Mouse (Mus musculus): ENCODE measurements around the gene Agbl4. TPM values are rescaled to one million over a fixed set of nuclear protein-coding genes. Genes with fewer than 3 reads are reported as not detected.

Agbl4 gene
- total RNA-seq, 2 experiments from 2014 or later, result not detected

- no peak for ATAC-seq (ENCODE audit: poor library complexity, severe bottlenecking)
Measured at GRCm38 (mm10) chr4:111378071-111378470, 980.6 kb downstream of the Agbl4 start.

GRCm38 (mm10) chr4:111383101-111383500, 985.6 kb downstream of the Agbl4 start:
- no peak for ATAC-seq (ENCODE audit: poor library complexity, severe bottlenecking)

- no peak for ATAC-seq (ENCODE audit: poor library complexity, severe bottlenecking)
Measured at GRCm38 (mm10) chr4:111390736-111391135, 993.3 kb downstream of the Agbl4 start.

- ATAC-seq (ENCODE audit: poor library complexity, severe bottlenecking), result no peak
Measured at GRCm38 (mm10) chr4:111399784-111400183, 1002.3 kb downstream of the Agbl4 start.

DNA sequence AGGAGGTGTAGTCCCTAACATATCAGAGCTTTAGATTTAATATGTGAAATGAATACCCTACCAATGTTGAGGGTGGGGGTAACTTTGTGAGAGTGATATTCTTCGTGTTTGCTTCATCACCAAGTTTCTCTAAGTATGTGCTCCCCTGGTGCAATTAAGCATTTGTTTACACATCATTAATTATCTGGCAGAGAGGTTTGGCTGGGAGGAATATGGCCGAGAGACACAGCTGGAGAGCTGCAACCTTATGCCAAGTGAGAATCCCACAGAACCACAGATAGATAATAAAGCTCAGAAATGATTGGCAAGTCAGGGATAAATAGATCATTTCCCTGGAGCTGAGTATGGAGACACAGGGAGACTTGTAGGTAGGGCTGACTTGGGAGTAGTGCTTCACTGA, 1003.2 kb downstream of the Agbl4 start:
- no peak for ATAC-seq (ENCODE audit: poor library complexity, severe bottlenecking)

DNA sequence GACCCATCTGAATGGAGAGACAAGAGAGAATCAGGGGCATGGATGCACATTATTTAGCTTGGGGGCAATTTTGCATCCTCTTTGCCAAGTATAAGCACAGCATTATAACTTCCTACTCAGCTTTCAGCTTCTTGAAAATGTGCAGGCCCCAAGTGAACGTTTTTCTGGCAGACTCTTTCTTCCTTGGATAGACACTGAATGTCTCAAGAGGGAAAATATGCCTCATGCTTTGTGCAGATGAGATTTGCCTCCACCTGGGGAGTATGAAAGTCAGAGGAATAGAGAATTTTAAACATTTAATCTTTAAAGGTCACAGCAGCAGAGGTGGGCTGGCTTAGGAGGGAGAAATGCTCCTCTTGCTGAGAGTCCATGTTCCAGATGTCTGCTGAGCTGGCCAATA, 1005.8 kb downstream of the Agbl4 start:
- no peak for ATAC-seq (ENCODE audit: poor library complexity, severe bottlenecking)

DNA sequence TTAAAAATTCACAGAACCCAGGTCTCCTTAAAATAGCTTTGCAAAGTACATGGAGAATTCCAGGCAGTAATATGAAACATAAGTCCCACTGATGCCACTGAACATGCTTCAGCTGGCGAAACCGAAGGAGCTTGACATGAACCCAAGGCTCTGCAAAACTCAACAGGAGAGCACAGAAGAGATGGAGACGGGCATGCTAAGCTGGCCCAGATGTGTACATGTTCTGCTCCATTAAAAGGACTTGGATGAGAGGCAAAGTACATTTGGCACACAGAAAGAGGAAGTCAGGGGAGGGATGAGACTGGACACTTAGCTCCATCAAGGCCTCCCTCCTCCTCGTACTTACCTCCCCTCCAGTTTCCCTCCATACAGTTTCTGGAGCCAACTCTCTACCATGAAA, 1013.3 kb downstream of the Agbl4 start:
- no peak for ATAC-seq (ENCODE audit: poor library complexity, severe bottlenecking)

DNA sequence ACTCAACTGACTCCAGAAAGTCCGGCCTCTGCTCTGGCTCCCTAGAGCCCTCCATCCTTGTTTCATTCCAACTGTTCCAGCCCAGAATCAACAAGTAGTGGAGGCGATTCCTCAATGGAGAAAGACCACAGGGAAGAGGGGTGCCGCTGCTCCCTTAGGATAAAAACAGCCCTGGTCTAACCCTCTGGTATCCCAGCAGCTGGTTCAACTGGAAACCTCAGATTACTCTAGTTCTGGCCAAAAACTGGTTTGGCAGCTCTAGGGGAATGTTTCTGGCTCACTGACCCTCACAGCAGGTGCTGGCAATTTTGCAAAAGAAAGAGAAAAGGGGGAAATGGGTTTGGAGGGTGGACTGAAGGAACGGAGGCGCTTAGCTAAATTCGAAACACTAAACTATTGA, 1016.9 kb downstream of the Agbl4 start:
- no peak for ATAC-seq (ENCODE audit: poor library complexity, severe bottlenecking)

DNA sequence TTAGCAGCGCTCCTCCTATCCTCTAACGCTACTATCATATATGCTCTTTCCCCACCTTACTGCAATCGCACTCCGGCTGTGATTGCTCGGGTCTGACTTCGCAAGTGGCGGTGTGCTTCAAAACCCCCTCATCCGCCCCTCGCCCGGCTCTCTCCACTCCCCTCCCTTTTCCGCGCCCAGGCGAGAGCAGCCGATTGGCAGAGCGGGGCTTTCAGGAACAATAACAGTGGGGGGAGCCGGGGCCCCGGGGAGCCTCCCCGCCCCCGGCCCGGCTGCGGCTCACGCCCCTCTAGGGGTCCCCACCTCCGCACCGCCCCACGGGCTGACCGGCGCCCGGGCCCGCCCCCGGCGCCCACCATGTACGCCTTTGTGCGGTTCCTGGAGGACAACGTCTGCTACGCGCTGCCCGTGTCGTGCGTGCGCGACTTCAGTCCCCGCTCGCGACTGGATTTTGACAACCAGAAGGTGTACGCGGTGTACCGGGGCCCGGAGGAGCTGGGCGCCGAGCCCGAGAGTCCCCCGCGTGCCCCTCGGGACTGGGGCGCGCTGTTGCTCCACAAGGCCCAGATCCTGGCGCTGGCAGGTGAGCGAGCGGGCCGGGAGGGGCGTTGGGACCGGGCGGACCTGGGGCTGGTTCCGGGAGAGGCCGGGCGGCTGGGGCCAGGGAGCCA, 1017.5 kb downstream of the Agbl4 start, which contains the start of gene Bend5:
TSS of gene Bend5 (plus strand) at position 189 of the 671 bp plus-strand sequence.
- ATAC-seq (ENCODE audit: poor library complexity, severe bottlenecking), result peak; percentile 43; the same call in 1 of the 2 replicates

GRCm38 (mm10) chr4:111416126-111416525, 1018.7 kb downstream of the Agbl4 start:
- ATAC-seq (ENCODE audit: poor library complexity, severe bottlenecking), result no peak

DNA sequence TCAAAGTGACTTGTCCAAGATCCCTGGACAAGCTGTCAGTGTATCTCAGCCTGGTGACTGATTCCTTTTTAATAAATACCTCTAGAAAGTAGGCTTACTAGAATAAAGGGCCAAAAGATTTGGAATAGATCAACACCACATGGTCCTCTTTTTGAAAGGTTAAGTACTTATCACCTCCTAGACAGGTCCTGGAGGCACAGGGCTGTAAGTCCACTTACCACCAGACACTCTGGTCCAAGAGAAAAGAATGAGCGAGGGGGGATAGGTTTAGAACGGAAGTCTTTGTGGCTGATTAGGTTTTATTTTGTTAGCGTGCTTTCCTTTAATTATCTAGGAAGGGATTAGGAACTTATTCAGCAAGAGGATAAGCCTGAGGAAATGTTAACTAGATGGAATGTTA, 1019.1 kb downstream of the Agbl4 start:
- no peak for ATAC-seq (ENCODE audit: poor library complexity, severe bottlenecking)

GRCm38 (mm10) chr4:111417716-111418115, 1020.3 kb downstream of the Agbl4 start:
- no peak for ATAC-seq (ENCODE audit: poor library complexity, severe bottlenecking)

DNA sequence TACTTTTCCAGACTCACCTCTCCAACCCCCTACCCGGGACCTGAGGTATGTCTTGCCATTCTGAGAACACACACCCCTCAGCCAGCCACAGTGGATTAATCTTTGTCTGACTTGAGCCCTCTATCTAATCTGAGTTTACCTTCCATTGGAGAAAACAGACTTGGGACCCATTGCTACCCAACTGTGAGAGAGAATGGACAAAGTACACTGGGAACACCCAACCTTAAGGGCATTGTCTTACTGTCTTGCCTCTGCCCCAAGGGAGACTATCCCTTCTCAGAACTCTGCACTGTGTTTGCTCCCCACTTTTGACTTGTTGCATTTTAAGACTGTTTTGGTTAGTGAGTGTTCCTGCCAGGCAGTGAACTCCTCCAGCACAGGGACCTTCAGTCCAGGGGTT, 1022.0 kb downstream of the Agbl4 start:
- ATAC-seq (ENCODE audit: poor library complexity, severe bottlenecking), result no peak

DNA sequence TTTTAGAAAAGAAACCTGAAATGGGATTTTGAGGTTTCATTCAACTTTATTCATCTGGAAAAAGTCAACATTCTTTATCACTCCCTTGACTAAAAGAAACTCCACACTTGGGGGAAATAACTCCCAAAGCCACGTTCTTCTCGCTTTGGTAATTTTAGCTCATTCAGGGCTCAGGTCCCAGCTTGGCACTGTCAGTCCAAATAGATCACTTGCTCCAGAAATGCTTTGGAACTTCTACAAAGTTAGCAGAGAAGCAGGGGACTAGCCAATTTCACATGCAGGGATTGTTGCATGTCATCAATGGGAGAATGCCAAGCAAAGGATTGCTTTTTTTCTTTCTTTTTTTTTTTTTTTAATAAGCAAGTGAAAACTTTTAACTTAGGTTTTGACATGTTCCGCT, 1022.6 kb downstream of the Agbl4 start:
- ATAC-seq (ENCODE audit: poor library complexity, severe bottlenecking), result no peak

DNA sequence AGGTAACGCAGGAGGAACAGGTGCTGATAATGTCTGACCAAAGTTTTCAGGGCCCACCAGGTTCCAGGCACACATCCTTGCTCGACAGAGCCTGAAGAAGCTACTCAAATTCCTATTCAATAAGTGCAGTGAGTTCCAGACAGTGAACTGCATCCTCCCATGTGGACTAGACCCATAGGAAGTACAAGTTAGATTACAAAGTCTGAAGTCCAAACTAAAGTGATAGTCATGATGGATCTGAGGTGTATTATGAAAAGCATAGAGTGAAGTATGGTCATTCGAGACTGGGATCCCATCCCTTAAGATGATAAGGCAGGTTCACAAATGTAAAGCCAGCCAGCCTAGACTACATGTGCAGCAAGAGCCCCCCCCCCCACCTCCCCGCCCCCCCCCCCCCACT, 1023.5 kb downstream of the Agbl4 start:
- no peak for ATAC-seq (ENCODE audit: poor library complexity, severe bottlenecking)

DNA sequence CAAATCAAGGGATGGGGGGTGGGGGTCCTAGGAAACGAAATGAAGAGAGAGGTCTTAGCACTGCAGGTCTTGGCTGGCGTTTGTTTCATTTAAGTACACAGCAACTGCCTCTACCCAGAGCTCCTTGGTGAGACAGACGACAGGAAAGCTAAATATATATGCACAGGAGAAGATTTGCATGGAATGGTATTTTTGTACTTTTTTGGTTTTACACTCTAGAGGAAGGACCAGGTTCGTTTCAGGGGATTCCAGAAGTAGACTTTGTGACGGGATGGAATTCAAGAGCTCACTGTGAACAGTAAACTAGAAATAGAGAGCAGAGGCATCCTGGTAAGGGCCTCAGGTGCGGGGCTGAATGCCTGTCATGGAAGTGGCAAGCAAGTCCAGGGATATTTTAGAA, 1024.3 kb downstream of the Agbl4 start:
- ATAC-seq (ENCODE audit: poor library complexity, severe bottlenecking), result no peak

GRCm38 (mm10) chr4:111424371-111424950, 1027.0 kb downstream of the Agbl4 start:
- ATAC-seq (ENCODE audit: poor library complexity, severe bottlenecking), result no peak

GRCm38 (mm10) chr4:111425170-111425569, 1027.7 kb downstream of the Agbl4 start:
- no peak for ATAC-seq (ENCODE audit: poor library complexity, severe bottlenecking)

GRCm38 (mm10) chr4:111431186-111431585, 1033.7 kb downstream of the Agbl4 start:
- ATAC-seq (ENCODE audit: poor library complexity, severe bottlenecking), result no peak

- ATAC-seq (ENCODE audit: poor library complexity, severe bottlenecking), result no peak
Measured at GRCm38 (mm10) chr4:111432013-111432412, 1034.6 kb downstream of the Agbl4 start.

GRCm38 (mm10) chr4:111432417-111432816, 1035.0 kb downstream of the Agbl4 start:
- no peak for ATAC-seq (ENCODE audit: poor library complexity, severe bottlenecking)

GRCm38 (mm10) chr4:111441709-111442108, 1044.2 kb downstream of the Agbl4 start:
- no peak for ATAC-seq (ENCODE audit: poor library complexity, severe bottlenecking)

Data from megakaryocyte, adult 5-6 weeks (primary cell).